Mouse (Mus musculus): ENCODE results near the gene 4930518I15Rik.
A peak's percentile ranks its signal among the peaks of the same experiment; 100 is the strongest.
"Not testable (repeated sequence)": the region's sequence is repeated elsewhere in the genome, so short reads cannot be mapped to it uniquely, and the experiment has no call there.

4930518I15Rik gene

DNA sequence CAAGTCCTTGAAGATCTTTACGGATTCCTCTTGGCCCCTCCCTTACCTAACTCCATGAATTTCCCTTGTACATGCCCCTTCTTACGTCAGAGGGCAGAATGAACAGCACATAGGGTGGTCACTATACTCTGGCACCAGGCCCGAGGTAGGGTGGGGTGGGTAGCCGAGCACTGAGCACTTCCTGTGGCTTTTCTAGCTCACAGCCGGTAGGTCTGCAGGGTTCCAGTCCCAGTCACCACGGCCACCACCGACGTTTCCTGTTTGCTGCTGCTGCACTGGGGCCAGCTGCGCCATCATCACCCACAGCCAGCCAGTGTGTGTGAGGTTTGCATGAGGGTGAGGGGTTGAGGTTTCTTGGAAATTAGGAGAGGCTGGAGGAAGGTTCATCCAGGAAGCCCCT, 20.0 kb upstream of the 4930518I15Rik start:
- DNase-seq (ENCODE audit: inconsistent ontology term): no peak

DNA sequence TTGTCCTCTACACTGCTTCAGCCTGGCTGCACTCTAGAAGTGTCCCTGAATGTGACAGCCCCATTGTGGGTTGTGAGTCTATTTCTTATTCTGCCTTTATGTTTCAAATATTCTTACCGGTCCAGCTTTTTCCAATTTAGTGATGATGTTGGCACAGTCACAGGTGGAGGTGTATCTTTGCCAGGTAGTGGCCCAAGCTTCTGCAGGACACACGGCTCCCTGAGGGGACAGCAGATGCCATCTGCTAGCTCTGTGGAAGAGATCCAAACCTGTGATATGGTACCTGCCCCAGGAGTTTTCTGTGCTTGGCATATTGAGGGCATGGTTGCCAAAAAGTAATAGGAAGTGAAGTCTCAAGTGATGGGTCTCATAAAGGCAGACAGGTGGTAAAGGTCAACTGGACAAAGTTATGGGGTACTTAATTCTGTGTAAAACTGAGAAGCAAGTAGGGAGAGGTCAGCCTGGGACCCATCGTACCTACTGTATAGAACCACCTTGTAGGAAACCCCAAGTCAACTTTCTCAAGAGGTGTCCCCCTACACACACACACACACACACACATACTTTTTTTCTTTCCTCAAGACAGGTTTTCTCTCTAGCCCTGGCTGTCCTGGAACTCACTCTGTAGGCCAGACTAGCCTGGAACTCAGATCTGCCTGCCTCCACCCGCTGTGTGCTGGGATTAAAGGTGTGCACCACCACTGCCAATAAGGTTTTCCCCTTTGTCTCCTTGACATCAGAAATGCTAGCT, 17.2 kb upstream of the 4930518I15Rik start:
- no peak for DNase-seq (ENCODE audit: inconsistent ontology term)

DNA sequence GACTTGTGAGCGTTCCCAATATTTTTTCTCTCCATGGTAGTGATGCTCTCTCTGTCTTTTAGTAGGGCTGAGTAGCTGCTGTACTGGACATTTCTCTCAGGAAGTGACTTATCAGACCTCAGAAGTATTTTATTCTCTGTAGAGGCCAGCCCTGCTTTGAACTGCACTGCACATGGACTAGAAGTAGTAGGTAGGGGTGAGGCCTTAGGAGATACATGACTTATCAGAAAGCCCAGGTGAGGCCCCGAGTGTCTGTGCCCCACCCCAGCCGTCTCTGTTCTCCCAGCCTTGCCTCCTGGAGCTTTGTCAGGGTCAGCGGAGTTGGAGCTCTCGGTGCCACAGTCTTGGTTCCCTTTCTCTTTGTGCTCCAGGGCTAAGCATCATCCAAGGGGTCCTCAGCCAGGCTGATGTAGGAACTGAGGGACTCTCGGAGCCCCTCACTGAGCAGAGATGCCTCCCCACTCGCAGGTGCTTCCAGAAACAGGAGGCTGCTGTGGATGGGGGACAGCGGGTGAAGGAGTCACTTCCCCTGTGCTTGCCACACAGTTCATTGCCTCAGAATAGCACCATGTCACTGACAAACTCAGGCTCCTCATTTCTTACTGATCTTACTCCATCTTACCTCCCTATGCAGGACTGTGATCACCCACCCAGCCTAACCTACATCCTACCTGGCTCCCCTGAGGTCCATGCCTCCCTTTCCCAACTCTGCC, 16.5 kb upstream of the 4930518I15Rik start:
- DNase-seq (ENCODE audit: inconsistent ontology term): no peak

DNA sequence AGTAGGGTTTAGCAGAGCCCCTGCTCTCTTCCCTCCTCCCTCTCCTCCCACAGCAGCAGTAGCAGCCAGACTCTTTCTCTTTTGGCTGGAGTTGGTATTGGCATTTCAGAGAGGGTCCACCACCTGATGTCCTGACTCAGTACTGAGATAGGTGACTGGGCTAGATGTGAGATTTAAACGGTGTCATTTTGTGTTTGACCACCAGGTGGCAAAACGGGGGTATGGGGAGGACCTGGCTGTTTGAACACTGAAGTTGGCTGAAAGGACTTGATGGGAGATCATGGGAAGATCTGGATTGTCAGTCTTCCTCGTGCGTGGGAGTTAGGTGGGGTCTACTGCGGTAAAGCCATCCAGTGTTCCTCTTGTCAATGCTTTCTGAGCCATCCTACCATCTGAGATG, 15.9 kb upstream of the 4930518I15Rik start:
- DNase-seq (ENCODE audit: inconsistent ontology term): peak; percentile 64

DNA sequence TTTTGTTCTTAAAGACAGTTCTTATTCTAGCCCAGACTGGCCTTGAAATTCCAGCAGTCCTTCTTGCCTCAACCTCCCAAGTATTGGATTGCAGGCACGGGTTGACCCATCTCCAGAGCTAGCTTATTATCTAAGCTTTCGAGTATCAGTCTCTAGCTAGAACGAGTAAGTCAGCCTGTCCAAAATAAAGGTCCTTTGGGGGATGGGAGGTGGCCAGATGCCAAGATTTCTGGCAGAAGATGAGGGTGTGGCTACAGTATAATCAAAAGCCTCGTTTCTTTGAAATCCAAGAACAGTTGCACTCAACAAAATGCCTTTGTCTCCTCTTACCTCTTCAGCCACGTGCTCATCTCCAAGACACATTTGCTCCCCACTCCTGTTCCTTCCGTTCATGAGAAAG, 12.8 kb upstream of the 4930518I15Rik start:
- no peak for DNase-seq (ENCODE audit: inconsistent ontology term)

DNA sequence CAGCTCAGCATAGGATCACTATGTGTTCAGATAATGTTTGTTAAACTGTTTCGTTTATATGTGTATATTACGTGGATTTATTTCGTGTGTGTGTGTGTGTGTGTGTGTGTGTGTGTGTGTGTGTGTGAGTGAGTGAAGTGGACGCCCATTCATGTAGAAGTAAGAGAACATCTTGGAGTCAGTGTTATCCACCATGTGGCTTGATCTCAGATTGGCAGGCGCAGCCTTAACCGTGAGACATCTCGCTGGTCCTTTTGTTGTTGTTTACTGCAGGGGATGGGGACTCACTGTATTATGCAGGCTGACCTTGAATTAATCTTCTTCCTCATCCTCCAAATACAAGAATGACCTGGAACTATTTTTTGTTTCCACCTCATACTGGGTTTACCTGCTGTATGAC, 11.8 kb upstream of the 4930518I15Rik start:
- no peak for DNase-seq (ENCODE audit: inconsistent ontology term)

DNA sequence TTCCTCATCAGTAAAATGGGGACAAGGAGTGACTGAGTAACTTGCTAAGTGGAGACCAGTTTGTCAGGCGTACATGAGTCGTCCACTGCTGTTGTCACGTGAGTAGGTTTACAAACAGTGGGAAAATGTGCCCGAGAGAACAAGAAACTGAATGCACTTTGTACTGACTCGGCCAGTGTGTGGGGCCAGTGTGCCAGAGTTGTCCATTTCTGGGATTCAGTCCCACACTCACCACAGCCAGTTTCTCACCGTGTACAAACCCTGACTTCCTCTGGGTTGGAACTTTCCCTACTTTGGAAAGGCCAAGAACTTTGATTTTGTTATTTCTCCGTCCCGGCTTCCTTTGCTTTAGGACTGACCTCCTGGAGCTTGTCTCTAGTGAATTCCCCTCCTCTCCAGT, 11.2 kb upstream of the 4930518I15Rik start:
- DNase-seq (ENCODE audit: inconsistent ontology term): no peak

DNA sequence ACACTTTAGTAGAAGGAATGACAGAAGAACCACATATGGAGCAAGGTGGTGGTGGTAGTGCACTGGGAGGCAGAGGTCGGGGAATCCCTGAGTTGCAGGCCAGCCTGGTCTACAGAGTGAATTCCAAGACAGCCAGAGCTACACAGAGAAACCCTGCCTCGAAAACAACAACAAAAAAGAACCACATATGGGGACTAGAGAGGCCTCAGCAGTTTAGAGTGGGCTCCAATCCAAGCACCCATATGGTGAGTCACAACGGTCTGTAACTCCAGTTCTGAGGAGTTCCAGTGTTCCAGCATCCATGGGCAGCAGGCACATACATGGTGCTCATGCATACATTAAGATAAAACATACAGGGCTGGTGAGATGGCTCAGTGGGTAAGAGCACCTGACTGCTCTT, 6.7 kb upstream of the 4930518I15Rik start:
- no peak for DNase-seq (ENCODE audit: inconsistent ontology term)

DNA sequence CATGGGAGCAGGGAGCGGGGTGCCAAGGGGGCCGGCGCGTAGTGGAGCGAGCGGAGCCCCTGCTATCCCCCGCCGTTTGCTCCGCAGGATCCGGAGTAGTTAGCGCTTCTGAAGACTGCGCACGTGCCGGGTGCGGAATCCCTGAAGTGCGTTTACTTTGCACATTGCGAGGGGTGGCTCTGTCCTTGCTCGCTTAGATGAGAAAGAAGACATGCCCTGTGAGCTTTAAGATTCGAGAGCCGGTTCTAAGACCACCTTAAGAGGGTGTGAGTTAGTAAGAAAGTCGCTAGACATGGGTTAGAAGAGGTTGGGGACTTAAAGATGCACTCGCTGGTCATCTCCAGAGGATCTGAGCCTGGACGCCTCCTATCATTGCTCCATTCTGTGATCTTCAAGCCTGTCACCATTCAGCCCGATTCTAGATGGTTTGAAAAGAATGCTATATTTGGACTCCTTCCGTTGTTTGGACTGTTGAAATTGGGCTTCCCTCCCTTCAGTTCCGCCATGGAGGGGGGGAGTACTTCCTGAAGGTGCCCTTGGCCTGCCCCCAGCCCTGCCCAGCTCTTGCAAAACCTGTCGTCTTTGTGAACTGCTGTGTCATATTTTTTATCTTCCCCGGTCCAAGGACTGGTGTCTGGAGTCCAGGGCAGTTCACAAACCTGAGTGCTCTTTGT, 5.9 kb upstream of the 4930518I15Rik start:
- peak; percentile 67 for DNase-seq (ENCODE audit: inconsistent ontology term)

DNA sequence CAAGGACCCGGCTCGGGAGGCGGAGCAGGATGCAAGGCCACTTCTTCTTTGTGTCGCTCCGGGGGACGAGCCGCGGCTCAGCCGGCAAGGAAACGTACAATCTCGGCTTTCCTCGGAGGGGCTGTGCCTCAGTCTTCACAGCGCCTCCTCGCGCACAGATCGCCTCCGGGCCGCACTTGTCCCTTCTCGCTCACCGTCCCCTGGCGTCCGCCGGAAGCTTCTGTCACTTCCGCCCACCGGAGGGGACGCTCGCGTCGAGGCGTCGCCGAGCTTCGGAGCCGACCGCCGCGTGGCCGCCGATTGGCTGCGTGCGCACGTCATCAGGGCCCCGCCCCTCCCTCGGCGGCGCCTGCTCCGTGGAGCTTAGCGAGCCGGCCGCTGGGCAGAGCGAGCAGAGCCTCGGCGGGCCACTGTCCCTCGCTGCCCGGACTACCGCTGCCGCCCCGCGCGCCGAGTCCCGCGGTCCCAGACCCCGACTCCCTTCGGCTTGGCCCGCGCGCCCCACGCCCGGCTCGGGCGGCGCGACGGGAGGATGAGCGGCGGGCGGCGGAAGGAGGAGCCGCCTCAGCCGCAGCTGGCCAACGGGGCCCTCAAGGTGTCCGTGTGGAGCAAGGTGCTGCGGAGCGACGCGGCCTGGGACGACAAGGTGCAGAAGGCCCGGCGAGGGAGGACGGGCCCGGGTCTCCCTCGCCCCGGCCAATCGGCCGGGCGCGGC, 5.2 kb upstream of the 4930518I15Rik start, which contains the start of gene Rab5if:
Gene Rab5if, plus strand, starts transcription at position 357 of the 715 bp plus-strand sequence.
- peak; percentile 99 for DNase-seq (ENCODE audit: inconsistent ontology term)

DNA sequence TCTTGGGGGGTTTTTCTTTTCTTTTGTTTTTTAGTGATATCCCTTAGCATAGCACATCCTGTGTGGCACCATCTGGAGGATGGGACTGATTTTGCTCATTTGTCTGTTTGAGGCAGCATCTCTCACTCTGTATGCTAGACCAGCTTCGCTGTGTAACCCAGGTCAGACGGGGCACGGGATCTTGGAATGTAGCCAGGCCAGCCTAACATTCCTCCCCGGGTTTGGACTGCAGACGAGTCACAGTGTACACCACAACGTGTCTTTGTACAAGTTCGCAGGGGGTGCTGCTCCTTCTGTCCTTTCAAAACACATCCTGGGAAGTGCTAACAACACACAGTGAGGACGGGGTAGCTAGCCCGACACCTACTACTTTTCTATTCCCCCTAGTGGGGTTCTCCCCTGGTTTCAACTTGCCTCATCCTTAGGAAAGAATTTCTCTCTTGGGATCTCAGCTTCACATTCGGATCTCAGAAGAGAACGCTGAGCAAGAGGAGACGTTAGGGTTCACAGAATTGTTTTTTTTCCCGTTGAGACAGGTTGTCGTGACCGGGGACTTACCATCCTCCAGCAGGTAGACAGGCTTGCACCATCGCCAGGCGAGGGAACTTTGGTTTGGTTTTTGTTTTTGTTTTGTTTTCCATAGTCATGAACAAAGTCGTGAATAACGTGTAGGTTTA, 4.4 kb upstream of the 4930518I15Rik start:
- DNase-seq (ENCODE audit: inconsistent ontology term): peak; percentile 69

DNA sequence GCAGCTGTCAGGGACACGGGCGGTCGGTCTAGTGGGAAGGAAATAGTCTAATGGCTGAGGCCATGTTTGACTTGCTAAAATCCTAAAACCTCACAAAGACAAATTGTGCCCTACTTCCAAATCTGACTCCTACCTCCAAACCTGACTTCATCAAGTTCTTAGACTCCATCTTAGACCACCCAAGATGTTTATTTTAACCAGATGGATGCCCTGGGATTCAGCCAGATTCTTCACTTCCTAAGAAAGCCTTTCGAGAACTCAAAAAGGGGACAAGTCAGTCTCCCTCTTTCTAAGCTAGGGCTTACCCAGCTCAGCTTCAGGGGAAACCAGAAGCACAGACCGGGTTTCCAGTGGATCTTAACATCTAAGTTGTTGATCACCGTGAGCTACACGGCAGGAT, 925 bp upstream of the 4930518I15Rik start:
- DNase-seq (ENCODE audit: inconsistent ontology term): no peak

DNA sequence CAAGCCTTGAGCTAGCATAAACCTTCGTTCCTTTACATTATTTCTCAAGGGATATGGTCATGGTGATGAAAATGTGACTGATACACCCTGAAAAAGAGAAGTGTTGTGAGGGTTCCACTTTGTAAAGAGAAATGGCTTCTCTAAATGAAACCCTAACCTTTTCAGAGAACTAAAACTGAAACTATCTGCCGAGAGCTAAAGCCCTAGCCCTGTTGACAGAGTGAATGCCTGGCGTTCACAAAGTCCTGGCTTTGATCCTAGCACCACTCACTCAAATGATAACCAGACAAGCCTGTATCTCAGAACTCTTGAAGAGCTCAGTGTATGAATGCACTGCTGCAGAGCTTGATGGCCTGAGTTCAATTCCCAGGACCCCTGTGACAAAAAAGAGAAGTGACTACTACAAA, 358 bp downstream of the 4930518I15Rik start:
- no peak for DNase-seq (ENCODE audit: inconsistent ontology term)

DNA sequence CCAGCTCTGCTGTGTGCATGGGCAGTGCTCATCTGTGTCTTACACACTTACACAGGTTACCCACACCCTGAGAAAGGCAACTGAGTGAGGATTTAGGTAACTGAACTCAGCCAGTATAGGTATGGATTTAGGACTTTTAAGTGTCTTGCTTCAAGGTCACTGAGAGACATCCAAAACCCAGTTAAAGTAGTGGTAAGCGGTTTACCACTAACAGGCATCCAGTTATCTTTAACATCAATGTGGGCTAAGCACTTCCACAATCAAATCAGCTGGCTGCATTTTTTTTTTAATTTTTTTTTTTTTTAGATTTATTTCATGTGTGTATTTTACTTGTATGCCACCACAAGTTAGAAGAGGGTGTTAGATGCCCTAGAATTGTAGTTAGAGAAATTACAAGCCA, 1.4 kb downstream of the 4930518I15Rik start:
- DNase-seq (ENCODE audit: inconsistent ontology term): no peak

DNA sequence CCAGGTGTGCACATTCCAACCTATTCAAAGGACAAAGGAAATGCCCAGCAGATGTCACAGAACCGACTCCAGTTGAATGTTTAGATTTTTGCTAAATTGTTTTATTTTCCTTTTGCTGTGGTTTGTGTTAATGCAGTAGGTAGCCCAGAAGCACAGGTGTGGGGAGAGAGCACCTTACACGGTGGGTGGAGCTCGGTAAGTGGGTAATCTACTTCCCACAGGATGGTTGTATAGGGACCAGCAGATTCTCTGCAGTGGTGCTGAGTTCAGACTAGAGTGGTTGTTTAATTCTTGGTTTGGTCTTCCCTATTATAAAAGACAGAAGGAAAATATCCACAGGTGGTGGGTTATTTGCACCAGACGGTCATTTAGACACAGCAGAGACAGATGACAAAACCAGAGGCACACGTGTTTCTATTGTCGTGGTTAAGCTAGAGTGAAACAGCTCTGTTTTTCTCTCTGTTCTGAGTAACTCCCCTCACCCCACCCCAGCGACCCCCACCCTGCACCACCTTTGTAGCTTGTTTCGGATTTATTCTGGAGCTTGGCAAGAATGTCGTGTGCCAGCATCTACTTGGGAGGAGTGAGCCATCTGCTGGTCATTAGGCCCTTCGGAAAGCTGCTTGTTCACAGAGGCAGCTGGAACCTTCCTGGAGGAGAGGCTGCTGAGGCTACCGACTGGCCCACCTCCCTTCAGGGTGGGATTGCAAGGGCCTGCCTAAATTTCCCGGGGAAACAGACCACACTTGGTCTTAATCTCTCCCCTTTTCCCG, 3.6 kb downstream of the 4930518I15Rik start:
- peak; percentile 43 for DNase-seq (ENCODE audit: inconsistent ontology term)

DNA sequence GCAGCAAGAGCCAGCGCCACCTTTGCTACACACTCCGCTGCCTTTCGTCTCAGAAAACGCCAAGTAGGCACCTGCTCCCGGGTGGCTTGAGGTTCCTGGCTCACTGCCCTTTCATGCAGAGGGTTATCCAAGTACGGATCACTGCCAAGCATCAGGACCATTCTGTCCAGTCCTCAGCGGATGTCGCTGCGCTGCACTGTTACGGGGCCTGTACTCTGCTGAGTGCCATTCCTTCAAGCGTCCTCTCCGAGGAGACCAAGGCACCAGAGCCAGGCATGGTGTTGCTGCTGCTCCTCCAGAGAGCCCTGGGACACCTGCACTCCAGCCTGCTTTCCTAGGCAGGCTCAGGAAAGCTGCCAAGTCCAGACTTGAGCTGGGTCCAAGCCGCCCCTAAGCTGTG, 4.2 kb downstream of the 4930518I15Rik start:
- DNase-seq (ENCODE audit: inconsistent ontology term): not testable (repeated sequence)

DNA sequence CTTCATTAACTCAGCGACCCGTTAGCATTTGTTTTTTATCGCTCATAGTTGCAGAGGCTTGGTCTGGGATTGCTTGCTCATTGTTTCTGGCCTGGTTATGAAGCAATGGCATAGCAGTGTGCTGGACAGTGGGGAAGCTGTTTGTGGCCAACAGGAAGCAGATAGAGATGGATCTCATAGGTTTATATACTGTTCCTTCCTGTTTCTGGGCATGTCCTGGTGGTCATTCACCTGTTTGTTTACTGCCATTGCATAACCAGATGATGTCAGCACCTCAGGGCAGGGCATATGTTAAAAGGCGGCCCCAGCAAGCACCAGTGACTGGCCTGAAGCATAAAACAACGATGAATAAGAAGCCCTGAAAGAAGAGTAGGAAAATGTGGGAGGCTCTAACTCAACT, 7.2 kb downstream of the 4930518I15Rik start:
- no peak for DNase-seq (ENCODE audit: inconsistent ontology term)

DNA sequence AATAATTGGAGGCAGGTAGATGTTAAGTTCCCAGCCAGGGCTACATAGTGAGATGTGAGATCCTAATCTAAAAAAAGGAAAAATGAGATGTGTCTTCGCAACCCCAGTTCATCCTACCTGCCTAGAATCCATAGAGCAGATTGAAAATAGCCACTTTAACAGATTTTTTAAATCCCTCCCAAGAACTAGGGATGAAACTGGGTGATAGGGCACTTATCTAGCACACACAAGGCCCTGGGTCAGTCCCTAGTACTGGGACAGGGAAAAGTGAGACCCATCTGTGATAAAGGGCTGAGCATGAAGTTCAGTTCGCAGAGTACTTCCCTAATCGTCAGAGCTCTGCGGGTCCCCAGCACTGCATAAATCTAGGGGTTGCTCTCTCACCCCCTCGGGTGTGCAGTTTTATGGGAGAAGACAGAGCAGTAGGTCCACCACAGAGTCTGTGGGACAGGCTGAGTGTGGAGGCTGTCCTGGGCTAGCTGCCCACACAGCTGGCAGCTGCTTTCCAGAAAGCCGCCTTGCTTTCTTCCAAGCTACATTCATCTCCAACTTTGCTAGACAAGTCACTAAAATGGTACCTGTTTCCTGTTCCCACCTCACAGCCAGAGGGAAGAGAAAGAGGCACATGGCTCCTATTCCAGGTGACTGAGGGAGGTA, 9.1 kb downstream of the 4930518I15Rik start:
- no peak for DNase-seq (ENCODE audit: inconsistent ontology term)

DNA sequence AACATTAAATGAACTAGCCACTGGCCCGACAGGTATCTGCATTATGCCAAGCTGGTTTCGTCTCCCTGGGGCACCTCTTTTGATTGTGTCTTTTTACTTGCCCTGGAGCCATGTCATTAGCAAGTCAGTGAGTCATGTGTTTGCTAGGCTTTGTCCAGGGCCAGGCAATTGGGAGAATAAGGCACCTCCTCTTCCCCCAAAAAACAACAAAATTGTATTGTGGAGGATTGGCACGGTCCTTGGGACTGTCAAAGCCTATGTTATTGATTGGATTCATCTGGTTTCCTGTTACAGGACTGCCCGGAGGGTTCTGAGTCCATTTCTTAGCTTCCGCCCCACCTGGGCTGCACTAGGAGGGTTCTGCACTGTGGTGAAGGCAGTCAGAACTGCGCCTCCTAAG, 10.1 kb downstream of the 4930518I15Rik start:
- DNase-seq (ENCODE audit: inconsistent ontology term): peak; percentile 79

DNA sequence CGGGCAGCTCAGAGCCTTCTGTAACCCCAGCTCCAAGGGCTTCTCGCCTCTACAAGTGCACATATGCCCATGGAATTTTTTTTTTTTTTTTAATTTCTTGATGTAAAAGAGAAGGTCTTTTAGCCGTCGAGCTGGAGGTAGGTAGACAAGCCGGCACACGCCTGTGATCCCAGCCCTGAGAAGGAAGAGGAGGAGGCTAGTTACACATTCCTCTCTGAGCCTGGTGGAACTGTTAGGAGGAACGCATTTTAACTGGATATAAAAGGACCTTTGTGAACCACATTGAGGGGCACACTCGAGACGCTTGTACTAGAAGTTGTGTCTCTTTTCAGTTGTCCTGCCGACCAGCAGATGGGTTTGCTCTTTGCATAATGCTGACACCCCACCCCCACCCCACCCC, 13.0 kb downstream of the 4930518I15Rik start:
- DNase-seq (ENCODE audit: inconsistent ontology term): no peak
